Mouse (Mus musculus) neural tube, embryonic 12.5 days (tissue): Measurements from ENCODE around the gene Dock9. TPM values are rescaled to one million over a fixed set of nuclear protein-coding genes. Genes with fewer than 3 reads are reported as not detected.

Source experiments
- ATAC-seq: fragments of 200-750 bp; cut with Nextera tagmentation; 2 replicates; pipeline ENCODE4 v1.8.0; 2017; ENCODE audit warnings: low read depth, mild to moderate bottlenecking, moderate TSS enrichment, moderate library complexity; ENCODE audit not compliant: low FRiP score
- H3K27ac ChIP-seq: fragments of 300-500 bp; sonication (generic); 2 replicates; pipeline ENCODE4 v1.5.1; 2016
- H3K27me3 ChIP-seq: fragments of 300-500 bp; sonication (generic); replicated peaks from 2 replicates; pipeline ENCODE4 v1.6.1; 2016; ENCODE audit warnings: mild to moderate bottlenecking
- H3K36me3 ChIP-seq: fragments of 300-500 bp; sonication (generic); 2 replicates; pipeline ENCODE4 v1.6.1; 2016; ENCODE audit warnings: mild to moderate bottlenecking
- H3K4me1 ChIP-seq: fragments of 300-500 bp; sonication (generic); 2 replicates; pipeline ENCODE4 v1.6.1; 2016
- H3K4me2 ChIP-seq: fragments of 300-500 bp; sonication (generic); replicated peaks from 2 replicates; pipeline ENCODE4 v1.6.1; 2016; ENCODE audit warnings: mild to moderate bottlenecking
- H3K4me3 ChIP-seq: fragments of 300-500 bp; sonication (generic); 2 replicates; pipeline ENCODE4 v1.5.1; 2016
- H3K9ac ChIP-seq: fragments of 300-500 bp; sonication (generic); 2 replicates; pipeline ENCODE4 v1.6.1; 2016; ENCODE audit warnings: mild to moderate bottlenecking
- H3K9me3 ChIP-seq: fragments of 300-500 bp; sonication (generic); 2 replicates; pipeline ENCODE4 v1.6.1; 2016; ENCODE audit warnings: mild to moderate bottlenecking
- WGBS: fragments of 180-500 bp; shearing (Covaris S2); methylation state at CpG from one replicate; pipeline ENCODE4 v1.1.7; 2016; 5-methylcytosine and 5-hydroxymethylcytosine counted together
- polyA plus RNA-seq: library from polyadenylated mRNA; unstranded; fragments of >200 nt; fragmentation: Nextera tagmentation; extraction: Ambion mirVana; gene quantifications from 2 replicates; pipeline ENCODE4 v1.2.1, GENCODE M21; 2016

Dock9 gene
- polyA plus RNA-seq, 1 experiment from 2014 or later, result 4.6 TPM

DNA sequence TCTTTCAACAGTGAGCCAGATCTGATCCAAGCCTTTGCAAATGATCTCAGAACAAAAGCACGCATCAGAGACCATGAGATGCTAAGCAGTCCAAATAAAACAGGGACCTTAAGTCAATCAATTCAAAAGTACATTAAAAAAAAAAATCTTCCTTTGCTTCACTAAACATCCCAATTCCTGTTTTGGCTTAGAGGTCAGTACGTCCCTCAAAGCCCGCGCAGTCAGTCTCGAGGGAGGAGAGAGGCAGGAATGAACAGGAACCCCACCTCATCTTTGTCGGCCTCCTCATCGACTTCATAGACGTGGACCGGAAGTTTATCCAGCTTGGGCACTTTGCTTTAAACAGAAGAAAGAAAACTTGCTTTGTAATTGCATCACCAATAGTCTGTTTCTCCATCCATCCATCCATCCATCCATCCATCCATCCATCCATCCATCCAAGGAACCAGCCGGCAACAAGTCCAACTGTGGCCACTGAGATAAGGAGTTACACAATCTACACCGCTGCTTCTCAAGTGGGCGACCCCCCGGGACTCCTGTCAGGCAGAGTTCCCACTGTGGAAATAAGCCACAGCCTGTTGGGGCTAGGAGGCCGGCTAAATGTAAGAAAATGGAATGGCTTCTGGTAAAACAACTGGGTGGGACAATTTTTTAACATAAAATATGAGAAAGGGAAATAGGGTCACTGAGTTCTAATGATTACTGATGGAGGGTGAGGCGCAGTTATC, 137.3 kb downstream of the Dock9 start:
- Histone ChIP-seq H3K27ac (no peak overlapping the region), H3K36me3 (no peaks in the 10 kb centered on the region), H3K9me3 (no peaks in the 10 kb centered on the region), H3K4me1 (peaks cover 5% of the 10 kb centered on the region; the same call in 1 of the 2 replicates), H3K27me3 (no peaks in the 10 kb centered on the region), H3K4me2 (no peak overlapping the region), H3K9ac (no peak overlapping the region), H3K4me3 (no peak overlapping the region)
- WGBS, result 87% methylated on average over 15 of the region's 15 CpGs
- no peak for ATAC-seq

DNA sequence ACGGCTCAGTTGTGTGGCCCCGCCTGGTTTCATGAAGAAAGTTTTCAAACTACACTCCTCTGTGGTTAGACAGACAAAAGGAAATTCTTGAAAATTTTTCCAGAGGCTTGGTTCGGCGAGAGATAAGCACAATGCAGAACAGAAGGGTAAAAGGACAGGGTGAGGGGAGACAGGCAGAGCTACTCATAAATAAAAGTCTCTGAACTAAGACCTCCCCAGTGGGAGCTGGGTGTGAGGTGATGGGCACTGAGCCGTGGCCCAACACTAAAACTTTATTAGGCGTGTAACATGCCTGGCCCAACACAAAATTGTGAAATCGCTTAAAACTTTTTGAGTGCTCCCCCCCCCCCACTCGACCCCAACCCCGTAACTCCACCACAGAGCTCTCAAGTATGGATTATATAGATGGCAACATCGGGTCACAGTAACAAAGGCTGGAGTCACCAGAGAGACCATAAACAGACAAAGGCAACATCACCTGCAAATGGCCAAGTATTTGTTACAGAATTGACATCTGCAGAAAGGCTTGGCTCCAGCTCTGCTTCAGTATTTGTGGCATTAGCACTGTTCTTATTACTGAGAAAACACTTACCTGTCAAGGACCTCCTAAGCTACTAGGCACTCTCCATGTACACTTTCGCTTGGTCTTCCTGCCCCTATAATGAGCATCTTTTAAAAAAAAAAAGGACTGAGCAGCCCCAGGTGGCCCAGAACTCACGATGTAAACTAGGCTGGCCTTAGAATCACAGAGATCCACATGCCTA, 138.4 kb downstream of the Dock9 start:
- WGBS, result 34% methylated on average over 12 of the region's 12 CpGs
- Histone ChIP-seq H3K36me3 (no peaks in the 10 kb centered on the region), H3K4me1 (peaks cover 5% of the 10 kb centered on the region; the same call in 1 of the 2 replicates), H3K9me3 (no peaks in the 10 kb centered on the region), H3K27ac (no peak overlapping the region), H3K27me3 (no peaks in the 10 kb centered on the region), H3K4me3 (no peak overlapping the region), H3K9ac (no peak overlapping the region), H3K4me2 (no peak overlapping the region)
- ATAC-seq, result no peak

DNA sequence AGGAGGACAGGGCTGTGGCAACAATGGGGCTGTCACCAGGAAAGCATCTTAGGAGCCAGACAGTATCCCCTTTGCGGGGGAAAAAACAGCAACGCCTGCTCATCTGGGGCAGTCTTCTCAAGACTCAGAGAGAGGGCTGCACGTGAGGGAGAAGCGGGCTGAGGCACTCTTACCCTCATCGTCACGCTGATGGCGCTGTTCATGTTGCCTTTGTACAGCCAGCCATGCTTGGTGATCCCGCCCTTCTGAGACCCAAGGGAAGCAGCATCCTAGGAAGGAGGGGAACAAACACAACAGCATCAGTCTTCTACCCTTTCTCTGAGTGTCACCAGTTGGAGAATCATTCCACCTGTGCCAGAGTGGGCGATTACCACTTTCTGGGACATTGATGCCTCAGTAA, 139.1 kb downstream of the Dock9 start:
- Histone ChIP-seq H3K27ac (no peak overlapping the region), H3K4me3 (no peak overlapping the region), H3K9ac (no peak overlapping the region), H3K4me2 (no peak overlapping the region), H3K36me3 (no peaks in the 10 kb centered on the region), H3K27me3 (no peaks in the 10 kb centered on the region), H3K9me3 (no peaks in the 10 kb centered on the region), H3K4me1 (peaks cover 5% of the 10 kb centered on the region; the same call in 1 of the 2 replicates)
- 76% methylated on average over 9 of the region's 9 CpGs for WGBS
- no peak for ATAC-seq

DNA sequence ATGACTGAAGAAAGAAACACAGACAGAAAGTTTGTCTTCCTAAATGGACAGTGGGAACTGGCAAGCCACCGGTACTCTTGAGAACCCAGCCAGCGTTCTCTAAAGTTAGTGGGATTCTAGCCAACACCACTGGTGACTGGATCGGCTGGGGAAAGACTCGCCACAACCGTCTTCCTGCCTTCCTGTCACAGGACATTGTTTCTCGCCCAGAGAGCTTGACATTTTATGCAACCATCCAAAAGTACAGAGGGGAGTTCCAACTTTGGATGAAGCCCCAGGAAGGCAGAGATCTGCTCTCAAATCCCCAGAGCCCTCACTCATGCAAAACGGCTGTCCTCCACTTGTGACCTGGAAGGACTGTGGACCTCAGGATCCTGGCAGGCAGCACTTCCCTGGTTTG, 140.0 kb downstream of the Dock9 start:
- no peak overlapping the region for H3K4me2 ChIP-seq
- H3K4me3 ChIP-seq, result no peak overlapping the region
- peaks cover 5% of the 10 kb centered on the region; the same call in 1 of the 2 replicates for H3K4me1 ChIP-seq
- no peak overlapping the region for H3K9ac ChIP-seq
- no peaks in the 10 kb centered on the region for H3K27me3 ChIP-seq
- H3K27ac ChIP-seq, result no peak overlapping the region
- no peak for ATAC-seq
- H3K9me3 ChIP-seq, result no peaks in the 10 kb centered on the region
- WGBS, result 87% methylated on average over 7 of the region's 7 CpGs
- no peaks in the 10 kb centered on the region for H3K36me3 ChIP-seq

DNA sequence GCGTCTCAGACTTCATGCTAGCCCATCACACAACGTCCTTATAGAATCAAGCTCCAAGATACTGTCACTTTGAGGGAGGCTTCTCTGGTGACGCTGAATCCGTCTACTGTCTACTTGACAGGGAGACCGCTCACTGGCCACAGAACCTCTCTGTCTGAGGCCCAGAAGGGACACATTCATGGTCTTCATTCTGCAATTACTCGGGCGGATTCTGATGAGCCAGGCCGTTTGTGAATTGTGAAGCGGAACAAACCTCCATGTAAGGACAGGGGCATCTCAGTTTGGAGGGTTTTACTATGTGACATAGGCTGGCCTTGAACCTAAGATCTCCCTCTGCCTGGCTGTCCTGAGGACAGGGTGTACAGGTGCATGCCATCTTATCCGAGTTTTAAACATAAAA, 140.7 kb downstream of the Dock9 start:
- no peak overlapping the region for H3K4me3 ChIP-seq
- H3K36me3 ChIP-seq, result no peaks in the 10 kb centered on the region
- WGBS, result 91% methylated on average over 10 of the region's 10 CpGs
- no peak overlapping the region for H3K27ac ChIP-seq
- H3K4me1 ChIP-seq, result peaks cover 5% of the 10 kb centered on the region; the same call in 1 of the 2 replicates
- H3K27me3 ChIP-seq, result no peaks in the 10 kb centered on the region
- H3K9me3 ChIP-seq, result no peaks in the 10 kb centered on the region
- no peak overlapping the region for H3K9ac ChIP-seq
- ATAC-seq, result no peak
- no peak overlapping the region for H3K4me2 ChIP-seq

DNA sequence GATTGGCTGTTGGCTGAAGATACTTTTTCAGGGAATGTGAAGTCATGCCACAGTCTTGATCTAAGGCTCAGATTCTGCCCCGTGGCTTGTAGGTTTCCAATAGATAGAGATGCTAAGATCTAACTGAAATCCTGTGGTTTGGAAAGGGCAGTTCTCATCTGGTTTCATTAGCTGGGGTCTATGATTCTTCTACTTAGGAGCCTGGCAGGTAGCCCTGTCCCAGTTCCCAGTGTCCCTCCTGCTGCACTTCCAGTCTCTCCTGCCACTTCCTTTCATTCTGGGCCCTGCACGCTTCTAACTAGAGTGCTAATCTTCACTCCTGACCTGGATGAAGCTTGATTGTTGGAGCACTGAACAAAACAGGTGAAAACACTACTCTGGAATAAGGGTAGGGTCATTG, 142.7 kb downstream of the Dock9 start:
- Histone ChIP-seq H3K36me3 (no peaks in the 10 kb centered on the region), H3K4me1 (peaks cover 5% of the 10 kb centered on the region; the same call in 1 of the 2 replicates), H3K27me3 (no peaks in the 10 kb centered on the region), H3K27ac (no peak overlapping the region), H3K9me3 (no peaks in the 10 kb centered on the region), H3K4me2 (no peak overlapping the region), H3K9ac (no peak overlapping the region), H3K4me3 (no peak overlapping the region)
- 84% methylated on average over 2 of the region's 2 CpGs for WGBS
- no peak for ATAC-seq

DNA sequence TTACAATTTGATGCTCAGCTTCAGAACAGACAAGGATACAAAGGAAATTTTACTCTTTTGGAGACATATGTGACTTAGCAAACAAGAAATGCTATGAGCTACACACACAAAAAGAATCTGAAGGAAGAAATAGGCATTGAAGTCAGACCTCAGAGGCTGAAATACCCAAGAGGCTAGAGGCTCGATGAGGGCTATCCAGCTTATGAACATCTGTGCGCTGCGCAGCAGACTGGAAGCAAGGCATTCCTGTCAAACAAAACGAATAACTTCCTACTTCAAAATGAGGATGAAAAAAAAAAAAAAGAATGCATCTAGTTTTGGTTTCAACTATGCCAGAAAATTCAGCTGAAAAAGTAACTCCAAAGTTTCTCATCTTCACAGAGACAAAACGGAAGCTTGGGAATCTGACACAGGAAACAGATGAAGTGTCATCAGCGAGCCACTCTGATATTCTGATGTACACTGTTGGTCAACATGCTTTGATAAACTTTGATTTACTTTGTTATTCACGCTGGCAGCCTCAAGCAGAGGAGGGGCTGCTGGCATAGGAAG, 143.1 kb downstream of the Dock9 start:
- peaks cover 5% of the 10 kb centered on the region; the same call in 1 of the 2 replicates for H3K4me1 ChIP-seq
- no peak overlapping the region for H3K4me3 ChIP-seq
- WGBS, result 73% methylated on average over 7 of the region's 7 CpGs
- no peaks in the 10 kb centered on the region for H3K9me3 ChIP-seq
- ATAC-seq, result no peak
- no peaks in the 10 kb centered on the region for H3K36me3 ChIP-seq
- no peak overlapping the region for H3K27ac ChIP-seq
- no peak overlapping the region for H3K9ac ChIP-seq
- no peak overlapping the region for H3K4me2 ChIP-seq
- H3K27me3 ChIP-seq, result no peaks in the 10 kb centered on the region

DNA sequence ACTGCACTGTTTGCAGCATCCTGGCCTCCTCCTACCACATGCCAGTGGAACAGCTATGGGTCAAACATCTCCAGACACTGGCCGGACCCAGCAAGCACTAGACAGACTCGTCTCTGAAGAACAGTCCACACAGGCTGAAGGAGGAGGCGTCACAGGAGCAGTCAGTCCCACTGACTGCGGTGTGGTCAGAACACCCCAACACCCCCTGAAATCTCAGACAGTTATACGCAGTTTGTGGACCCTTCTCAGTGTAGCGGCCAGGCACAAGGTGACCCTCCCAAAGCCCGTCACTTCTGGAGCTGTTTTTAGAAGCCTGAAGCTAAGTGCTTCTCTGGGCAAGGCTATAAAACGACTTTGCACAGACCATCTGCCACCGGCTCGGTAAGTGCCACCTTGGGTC, 143.9 kb downstream of the Dock9 start:
- H3K27ac ChIP-seq, result no peak overlapping the region
- H3K27me3 ChIP-seq, result no peaks in the 10 kb centered on the region
- peaks cover 1% of the 10 kb centered on the region; the same call in 1 of the 2 replicates for H3K4me1 ChIP-seq
- no peaks in the 10 kb centered on the region for H3K9me3 ChIP-seq
- no peak overlapping the region for H3K4me2 ChIP-seq
- no peak overlapping the region for H3K4me3 ChIP-seq
- H3K36me3 ChIP-seq, result no peaks in the 10 kb centered on the region
- 65% methylated on average over 10 of the region's 10 CpGs for WGBS
- ATAC-seq, result no peak
- H3K9ac ChIP-seq, result no peak overlapping the region

DNA sequence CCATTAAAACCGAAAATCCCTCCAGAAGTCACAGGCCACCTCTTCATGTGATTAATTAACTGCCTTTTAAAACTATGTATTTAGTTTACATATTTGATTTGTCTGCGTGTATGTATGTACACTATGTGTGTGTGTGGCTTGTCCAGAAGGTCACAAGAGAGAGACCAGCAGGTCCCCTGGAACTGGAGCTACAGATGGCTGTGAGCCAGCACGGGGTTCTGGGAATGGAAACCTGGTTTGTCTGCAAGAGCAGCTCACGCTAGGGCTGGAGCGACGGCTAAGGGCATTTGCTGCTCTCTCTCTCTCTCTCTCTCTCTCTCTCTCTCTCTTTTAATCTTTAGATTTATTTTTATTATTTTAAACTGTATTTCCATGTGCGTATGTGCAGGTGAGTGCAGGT, 144.4 kb downstream of the Dock9 start:
- Histone ChIP-seq H3K9ac (no peak overlapping the region), H3K4me1 (no peaks in the 10 kb centered on the region), H3K4me2 (no peak overlapping the region), H3K27ac (no peak overlapping the region), H3K4me3 (no peak overlapping the region), H3K36me3 (no peaks in the 10 kb centered on the region), H3K9me3 (no peaks in the 10 kb centered on the region), H3K27me3 (no peaks in the 10 kb centered on the region)
- no peak for ATAC-seq
- 93% methylated on average over 7 of the region's 7 CpGs for WGBS

DNA sequence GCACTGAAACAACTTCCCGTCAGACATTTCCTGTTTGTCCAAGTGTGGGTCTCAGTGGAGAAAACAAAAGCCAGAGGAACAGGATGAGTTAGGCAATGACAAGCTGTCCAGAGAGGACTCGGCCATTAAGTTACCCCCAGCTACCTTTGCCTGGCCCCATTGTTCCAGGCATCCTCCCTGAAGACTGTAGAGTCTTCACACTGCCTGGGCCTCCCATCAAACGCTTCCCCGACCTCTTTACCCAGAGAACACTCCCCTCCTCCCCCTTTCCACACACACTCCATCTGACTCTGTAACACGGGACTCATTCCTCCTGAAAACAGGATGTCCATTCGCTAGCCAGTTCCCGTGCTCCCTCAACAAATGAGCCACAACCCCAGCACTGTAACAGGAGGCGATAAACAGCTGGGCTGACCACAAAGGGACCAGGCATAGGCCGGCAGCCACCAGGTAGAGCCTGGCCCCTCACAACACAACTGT, 149.0 kb downstream of the Dock9 start:
- no peaks in the 10 kb centered on the region for H3K9me3 ChIP-seq
- H3K27me3 ChIP-seq, result no peaks in the 10 kb centered on the region
- H3K4me3 ChIP-seq, result no peak overlapping the region
- ATAC-seq, result no peak
- 49% methylated on average over 9 of the region's 9 CpGs for WGBS
- H3K27ac ChIP-seq, result no peak overlapping the region
- no peaks in the 10 kb centered on the region for H3K36me3 ChIP-seq
- no peak overlapping the region for H3K4me2 ChIP-seq
- H3K9ac ChIP-seq, result no peak overlapping the region
- H3K4me1 ChIP-seq, result no peaks in the 10 kb centered on the region

DNA sequence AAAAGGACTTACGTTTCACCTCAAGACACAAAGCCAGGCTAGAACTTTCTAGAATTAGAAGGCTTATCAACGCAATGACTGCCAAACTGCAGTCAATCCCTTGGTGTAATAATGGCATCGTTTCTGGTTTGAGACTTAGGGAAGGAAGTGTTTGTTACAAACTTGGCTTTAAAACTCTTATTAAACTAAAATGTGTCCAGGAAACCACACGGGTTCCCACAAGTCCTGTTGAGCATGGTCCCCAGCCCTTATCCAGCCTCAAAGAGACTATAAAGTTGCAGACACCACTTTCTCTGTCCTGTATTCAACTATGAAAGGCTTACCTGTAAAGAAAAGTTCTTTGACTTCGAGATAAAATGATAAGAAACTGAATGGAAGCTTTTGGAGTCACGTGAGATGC, 149.9 kb downstream of the Dock9 start:
- no peaks in the 10 kb centered on the region for H3K36me3 ChIP-seq
- 94% methylated on average over 6 of the region's 6 CpGs for WGBS
- no peak overlapping the region for H3K4me3 ChIP-seq
- H3K27me3 ChIP-seq, result no peaks in the 10 kb centered on the region
- ATAC-seq, result no peak
- no peaks in the 10 kb centered on the region for H3K4me1 ChIP-seq
- no peaks in the 10 kb centered on the region for H3K9me3 ChIP-seq
- no peak overlapping the region for H3K9ac ChIP-seq
- H3K4me2 ChIP-seq, result no peak overlapping the region
- no peak overlapping the region for H3K27ac ChIP-seq

DNA sequence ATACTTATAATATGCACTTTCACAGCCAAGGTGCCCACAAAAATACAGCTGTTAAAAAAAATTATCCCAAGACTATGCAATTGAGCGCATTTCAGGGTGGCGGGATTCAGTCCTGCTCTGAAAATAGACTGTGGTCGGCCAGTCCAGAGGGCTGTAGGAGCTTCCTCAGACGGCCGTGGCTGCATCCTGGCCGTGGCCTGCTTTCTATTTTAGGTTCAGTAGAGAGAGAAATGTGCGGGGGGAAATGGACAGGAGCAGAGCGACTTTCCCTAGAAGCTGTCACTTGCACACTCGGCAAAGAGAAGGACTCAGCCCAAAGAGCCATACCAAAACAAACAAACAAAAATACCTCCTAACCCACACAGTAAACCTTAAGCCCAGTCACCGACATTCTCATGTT, 151.0 kb downstream of the Dock9 start:
- no peak overlapping the region for H3K9ac ChIP-seq
- H3K4me2 ChIP-seq, result no peak overlapping the region
- H3K4me1 ChIP-seq, result no peaks in the 10 kb centered on the region
- H3K4me3 ChIP-seq, result no peak overlapping the region
- no peaks in the 10 kb centered on the region for H3K36me3 ChIP-seq
- no peak overlapping the region for H3K27ac ChIP-seq
- H3K27me3 ChIP-seq, result no peaks in the 10 kb centered on the region
- WGBS, result 89% methylated on average over 10 of the region's 10 CpGs
- ATAC-seq, result no peak
- no peaks in the 10 kb centered on the region for H3K9me3 ChIP-seq
